ENCODE assay signal across 20 mouse cellular contexts in genomic region chrX:166198266-166198665, GRCm38 (mm10). TPM values are rescaled to one million over a fixed set of nuclear protein-coding genes. Genes with fewer than 3 reads are reported as not detected.
DNase-seq lines count a peak whose midpoint lies in the region; ATAC-seq lines count a peak whose summit lies in the region.
"Had no signal": no experiment of that assay in that cellular context is flagged by ENCODE, and none has a peak within 500 bp of the region (broad histone marks: within the 10 kb centered on the region; RNA-seq: fewer than 3 reads in every experiment).

No protein-coding gene starts in this region.

- DNase-seq in heart, adult 8-10 months (ENCODE audit: low spot score): peak; percentile 7
- no peak for DNase-seq in heart, embryonic 10.5 days (ENCODE audit: low spot score)
- no peak for DNase-seq in kidney, adult 11 months
- peak; percentile 2 for DNase-seq in kidney, postnatal 14 days
- DNase-seq in cerebellum, postnatal 14 days: no peak
- DNase-seq: adrenal gland, postnatal 10 days; cerebellum, postnatal 10 days; embryo, embryonic 11 days; midbrain, embryonic 14.5 days; right cerebral cortex, adult 18-20 months; thymus, postnatal 36 days had no signal

- 78% methylated on average over 2 of the region's 2 CpGs for WGBS in heart, embryonic 10.5 days
- WGBS in kidney, embryonic 14.5 days: 63% methylated on average over 2 of the region's 2 CpGs
- WGBS in stomach, embryonic 15.5 days: 53% methylated on average over 2 of the region's 2 CpGs

- H3K4me1 ChIP-seq in heart, embryonic 10.5 days: no peaks in the 10 kb centered on the region
- H3K4me1 ChIP-seq in kidney, embryonic 14.5 days (ENCODE audit: control insufficient read depth, insufficient read depth, low read length): no peaks in the 10 kb centered on the region
- H3K4me1 ChIP-seq in stomach, embryonic 15.5 days: no peaks in the 10 kb centered on the region
- H3K4me1 ChIP-seq: limb, embryonic 15.5 days; liver, embryonic 15.5 days; neural tube, embryonic 13.5 days had no signal

- H3K4me3 ChIP-seq in heart, embryonic 10.5 days: no peak overlapping the region
- H3K4me3 ChIP-seq in kidney, embryonic 14.5 days (ENCODE audit: low read length): no peak overlapping the region
- no peak overlapping the region for H3K4me3 ChIP-seq in stomach, embryonic 15.5 days (replicated peaks)
- H3K4me3 ChIP-seq: limb, embryonic 15.5 days; liver, embryonic 15.5 days; neural tube, embryonic 13.5 days had no signal

- peak; percentile 60; the same call in 1 of the 2 replicates for ATAC-seq in kidney, embryonic 14.5 days (ENCODE audit: low FRiP score, low TSS enrichment)
- peak; percentile 58; the same call in 1 of the 2 replicates for ATAC-seq in stomach, embryonic 15.5 days (ENCODE audit: insufficient read depth, low FRiP score, low read depth)
- ATAC-seq: activated CD4-positive, CD25-positive, alpha-beta regulatory T cell, adult 4 months; forebrain, embryonic 16.5 days had no signal

- no peaks in the 10 kb centered on the region for H3K27me3 ChIP-seq in heart, embryonic 10.5 days (ENCODE audit: insufficient read depth, poor library complexity, severe bottlenecking)
- H3K27me3 ChIP-seq in kidney, embryonic 14.5 days (ENCODE audit: control insufficient read depth, insufficient read depth, low read length): no peaks in the 10 kb centered on the region
- no peaks in the 10 kb centered on the region for H3K27me3 ChIP-seq in stomach, embryonic 15.5 days (replicated peaks)
- H3K27me3 ChIP-seq: limb, embryonic 15.5 days; liver, embryonic 15.5 days; neural tube, embryonic 13.5 days had no signal

- H3K27ac ChIP-seq in heart, embryonic 10.5 days: no peak overlapping the region
- no peak overlapping the region for H3K27ac ChIP-seq in kidney, embryonic 14.5 days (ENCODE audit: low read depth, low read length)
- no peak overlapping the region for H3K27ac ChIP-seq in stomach, embryonic 15.5 days
- H3K27ac ChIP-seq: hindbrain, embryonic 14.5 days; limb, embryonic 15.5 days; liver, embryonic 15.5 days; neural tube, embryonic 13.5 days had no signal

- H3K9me3 ChIP-seq in heart, embryonic 10.5 days: no peaks in the 10 kb centered on the region
- H3K9me3 ChIP-seq in kidney, embryonic 14.5 days (ENCODE audit: control insufficient read depth, low read length): no peaks in the 10 kb centered on the region
- H3K9me3 ChIP-seq in stomach, embryonic 15.5 days: no peaks in the 10 kb centered on the region
- H3K9me3 ChIP-seq: G1E; limb, embryonic 15.5 days; liver, embryonic 15.5 days; neural tube, embryonic 13.5 days had no signal

- no peaks in the 10 kb centered on the region for H3K36me3 ChIP-seq in heart, embryonic 10.5 days
- H3K36me3 ChIP-seq in kidney, embryonic 14.5 days (ENCODE audit: control insufficient read depth, insufficient read depth, low read length): no peaks in the 10 kb centered on the region
- H3K36me3 ChIP-seq in stomach, embryonic 15.5 days: no peaks in the 10 kb centered on the region
- H3K36me3 ChIP-seq: G1E; limb, embryonic 15.5 days; liver, embryonic 15.5 days; neural tube, embryonic 13.5 days had no signal

- no peak overlapping the region for H3K4me2 ChIP-seq in kidney, embryonic 14.5 days (replicated peaks; ENCODE audit: low read depth, low read length)
- no peak overlapping the region for H3K4me2 ChIP-seq in stomach, embryonic 15.5 days
- H3K4me2 ChIP-seq: hindbrain, embryonic 14.5 days; limb, embryonic 15.5 days; liver, embryonic 15.5 days; neural tube, embryonic 13.5 days had no signal

- no peak overlapping the region for H3K9ac ChIP-seq in kidney, embryonic 14.5 days (ENCODE audit: low read depth, low read length)
- H3K9ac ChIP-seq in stomach, embryonic 15.5 days: no peak overlapping the region
- H3K9ac ChIP-seq: hindbrain, embryonic 14.5 days; limb, embryonic 15.5 days; liver, embryonic 15.5 days; neural tube, embryonic 13.5 days had no signal

RNA-seq across cellular contexts. Expression of gene Gemin8, which starts 28.0 kb away (rescaled TPM):
- total RNA-seq in heart, adult 8-10 months (2022): 1 to 10 TPM; 2.0 to 3.1 (median 2.9) TPM
- 7.3 and 12.8 TPM in 2 replicates for polyA plus RNA-seq in heart, embryonic 10.5 days (2016; fragmentation: Nextera tagmentation; extraction: Ambion mirVana)
- polyA plus RNA-seq in kidney, embryonic 14.5 days (2014; fragmentation: Nextera tagmentation; extraction: Ambion mirVana): 17.8 and 19.2 TPM in 2 replicates
- polyA plus RNA-seq in stomach, embryonic 15.5 days (2015; fragmentation: Nextera tagmentation; extraction: Ambion mirVana): 9.3 and 10.1 TPM in 2 replicates

RNA-seq across cellular contexts. Expression of gene Gpm6b, which starts 40.4 kb away (rescaled TPM):
- total RNA-seq in heart, adult 8-10 months (2022): 10 to 100 TPM; 10.5 to 11.3 (median 10.5) TPM
- polyA plus RNA-seq in heart, embryonic 10.5 days (2016; fragmentation: Nextera tagmentation; extraction: Ambion mirVana): 3.2 and 4.5 TPM in 2 replicates
- 21.4 and 24.1 TPM in 2 replicates for polyA plus RNA-seq in kidney, embryonic 14.5 days (2014; fragmentation: Nextera tagmentation; extraction: Ambion mirVana)
- 33.5 and 39.0 TPM in 2 replicates for polyA plus RNA-seq in stomach, embryonic 15.5 days (2015; fragmentation: Nextera tagmentation; extraction: Ambion mirVana)
- polyA plus RNA-seq: G1E had no signal

Comparison
In these comparisons a context has a peak if more than half of its experiments do, and no peak if none do; other contexts are left out.
1. DNase-seq: peak in heart, adult 8-10 months (single experiment) and kidney, postnatal 14 days (single experiment); none in heart, embryonic 10.5 days (single experiment), kidney, adult 11 months (single experiment) and cerebellum, postnatal 14 days (0 of 2).